Mouse (Mus musculus) hindbrain, embryonic 16.5 days (tissue): ENCODE results near the gene D430019H16Rik. TPM values are rescaled to one million over a fixed set of nuclear protein-coding genes. Genes with fewer than 3 reads are reported as not detected.
A peak's percentile ranks its signal among the peaks of the same experiment; 100 is the strongest.

Experiments
- ATAC-seq: fragments of 200-750 bp; cut with Nextera tagmentation; 2 replicates; pipeline ENCODE4 v1.8.0; 2017; ENCODE audit warnings: moderate TSS enrichment, moderate library complexity
- H3K27ac ChIP-seq: fragments of 300-500 bp; sonication (generic); 2 replicates; pipeline ENCODE4 v1.5.1; 2014; ENCODE audit warnings: low read depth, mild to moderate bottlenecking, control low read depth, low read length, moderate library complexity
- H3K27me3 ChIP-seq: fragments of 300-500 bp; sonication (generic); replicated peaks from 2 replicates; pipeline ENCODE4 v1.6.1; 2014; ENCODE audit warnings: low read length; ENCODE audit not compliant: control insufficient read depth, insufficient read depth
- H3K36me3 ChIP-seq: fragments of 300-500 bp; sonication (generic); 2 replicates; pipeline ENCODE4 v1.6.1; 2014; ENCODE audit warnings: mild to moderate bottlenecking, low read length, moderate library complexity, mixed read lengths; ENCODE audit not compliant: control insufficient read depth, insufficient read depth
- H3K4me1 ChIP-seq: fragments of 300-500 bp; sonication (generic); 2 replicates; pipeline ENCODE4 v1.6.1; 2014; ENCODE audit warnings: low read depth, low read length; ENCODE audit not compliant: control insufficient read depth, insufficient read depth
- H3K4me2 ChIP-seq: fragments of 300-500 bp; sonication (generic); 2 replicates; pipeline ENCODE4 v1.6.1; 2014; ENCODE audit warnings: mild to moderate bottlenecking, low read length, control low read depth, moderate library complexity
- H3K4me3 ChIP-seq: fragments of 300-500 bp; sonication (generic); 2 replicates; pipeline ENCODE4 v1.5.1; 2014; ENCODE audit warnings: mild to moderate bottlenecking, low read length, control low read depth, moderate library complexity
- H3K9ac ChIP-seq: fragments of 300-500 bp; sonication (generic); 2 replicates; pipeline ENCODE4 v1.6.1; 2014; ENCODE audit warnings: low read depth, mild to moderate bottlenecking, control low read depth, low read length, moderate library complexity
- H3K9me3 ChIP-seq: fragments of 300-500 bp; sonication (generic); 2 replicates; pipeline ENCODE4 v1.6.1; 2014; ENCODE audit warnings: mild to moderate bottlenecking, low read length, moderate library complexity; ENCODE audit not compliant: control insufficient read depth
- WGBS: fragments of 180-500 bp; shearing (Covaris S2); extraction: QIAGEN DNeasy Blood & Tissue Kit; methylation state at CpG from one replicate; pipeline ENCODE4 v1.1.7; 2014; 5-methylcytosine and 5-hydroxymethylcytosine counted together
- polyA plus RNA-seq: library from polyadenylated mRNA; unstranded; fragments of >200 nt; fragmentation: Nextera tagmentation; extraction: Ambion mirVana; gene quantifications from 2 replicates; pipeline ENCODE4 v1.2.1, GENCODE M21; 2015

Gene D430019H16Rik
- polyA plus RNA-seq, 1 experiment from 2014 or later: 10.8 TPM

DNA sequence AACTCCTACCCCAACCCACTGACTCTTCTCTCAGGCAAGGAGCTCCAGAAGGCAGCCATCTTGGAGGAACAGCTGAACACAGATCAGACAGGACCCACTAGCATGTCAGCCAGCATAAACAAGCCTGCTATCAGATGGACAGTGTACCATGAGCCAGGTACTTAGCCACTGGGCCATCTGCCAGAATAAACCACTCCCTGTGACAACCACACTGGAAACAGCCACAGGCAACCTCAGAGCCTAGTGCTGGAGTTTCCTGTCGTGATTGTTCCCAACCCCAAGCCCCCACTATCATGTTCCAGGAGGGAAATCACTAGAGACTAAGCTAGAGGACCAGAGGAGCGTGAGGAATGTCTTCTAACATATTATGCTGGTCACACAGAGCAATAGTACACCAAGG is 70.1 kb downstream of the D430019H16Rik start:
- Histone ChIP-seq H3K36me3 (no peaks in the 10 kb centered on the region), H3K9ac (no peak overlapping the region), H3K27ac (no peak overlapping the region), H3K9me3 (no peaks in the 10 kb centered on the region; the same call in 1 of the 2 replicates), H3K4me2 (no peak overlapping the region), H3K4me1 (no peaks in the 10 kb centered on the region), H3K27me3 (no peaks in the 10 kb centered on the region), H3K4me3 (no peak overlapping the region)
- no peak for ATAC-seq
- WGBS: 56% methylated on average over 2 of the region's 2 CpGs

DNA sequence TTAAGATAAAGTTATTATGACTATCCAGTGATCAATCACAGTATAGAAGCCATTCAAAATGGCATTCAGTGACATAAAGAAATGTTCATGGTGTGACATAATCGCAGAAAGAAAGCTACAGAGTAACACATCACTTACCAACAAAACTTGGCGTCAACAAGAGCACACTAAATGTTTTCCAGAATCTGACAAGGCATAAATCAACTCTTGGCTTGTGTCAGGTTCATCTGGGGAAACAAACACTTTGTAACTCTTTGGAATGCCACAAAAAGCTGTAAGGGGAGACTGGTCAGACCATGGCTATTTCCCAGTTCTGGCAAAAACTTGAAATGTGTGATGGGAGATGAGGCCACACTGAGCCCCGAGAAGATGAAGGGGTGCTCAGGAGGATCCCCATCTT is 72.5 kb downstream of the D430019H16Rik start:
- Histone ChIP-seq H3K4me3 (no peak overlapping the region), H3K4me1 (no peaks in the 10 kb centered on the region), H3K27me3 (no peaks in the 10 kb centered on the region), H3K9me3 (no peaks in the 10 kb centered on the region; the same call in 1 of the 2 replicates), H3K4me2 (no peak overlapping the region), H3K9ac (no peak overlapping the region), H3K27ac (peak overlapping the region; percentile 41; the same call in 1 of the 2 replicates), H3K36me3 (no peaks in the 10 kb centered on the region)
- WGBS: 77% methylated on average over 3 of the region's 3 CpGs
- no peak for ATAC-seq

DNA sequence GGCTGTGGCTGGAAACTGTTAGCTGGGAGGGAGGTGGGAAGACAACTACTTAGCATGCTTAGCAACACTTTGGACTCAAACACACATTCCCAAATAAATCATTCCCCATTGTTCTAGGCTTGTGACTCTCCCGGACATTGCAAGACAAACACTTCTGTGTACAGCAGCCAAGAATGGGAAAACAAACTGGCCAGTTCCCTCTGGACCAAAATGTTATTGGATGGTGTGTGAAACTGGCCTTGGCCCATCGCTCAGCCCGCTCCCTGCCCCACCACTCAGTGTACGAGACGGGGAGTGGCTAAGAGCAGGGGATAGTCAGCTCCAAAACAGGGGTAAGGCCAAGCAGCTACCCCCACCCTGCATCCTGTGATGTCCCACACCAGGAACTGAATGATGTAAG is 73.2 kb downstream of the D430019H16Rik start:
- ATAC-seq: peak; percentile 95
- Histone ChIP-seq H3K9me3 (no peaks in the 10 kb centered on the region; the same call in 1 of the 2 replicates), H3K4me2 (no peak overlapping the region), H3K9ac (no peak overlapping the region), H3K4me1 (peaks cover 3% of the 10 kb centered on the region; the same call in 1 of the 2 replicates), H3K4me3 (no peak overlapping the region), H3K36me3 (no peaks in the 10 kb centered on the region), H3K27ac (0 out of 2 replicates have a peak overlapping the region, but pooled peaks have one; percentile 41), H3K27me3 (no peaks in the 10 kb centered on the region)
- 42% methylated on average over 5 of the region's 5 CpGs for WGBS

DNA sequence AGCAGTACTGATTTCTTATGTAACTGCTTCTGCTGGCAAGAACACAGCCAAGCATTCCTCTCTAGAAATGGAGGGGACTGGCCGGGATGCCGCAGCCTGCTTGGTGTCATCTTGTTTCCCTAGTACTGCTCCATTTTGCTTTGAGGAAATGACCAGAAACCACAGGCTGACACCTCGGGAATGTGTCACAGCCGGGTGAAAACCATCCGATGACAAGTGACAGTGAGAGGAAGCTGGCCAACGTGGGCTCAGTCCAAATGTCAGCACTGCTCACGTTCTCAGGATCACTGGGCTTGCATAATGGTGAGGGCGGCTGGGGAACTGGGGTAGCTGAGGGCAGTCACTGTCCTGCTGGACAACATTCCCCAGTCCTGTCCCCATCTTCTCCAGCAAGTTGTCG is 75.9 kb downstream of the D430019H16Rik start:
- WGBS: 62% methylated on average over 9 of the region's 9 CpGs
- Histone ChIP-seq H3K27ac (no peak overlapping the region), H3K9me3 (no peaks in the 10 kb centered on the region), H3K27me3 (no peaks in the 10 kb centered on the region), H3K36me3 (no peaks in the 10 kb centered on the region), H3K9ac (no peak overlapping the region; the same call in 1 of the 2 replicates), H3K4me3 (no peak overlapping the region), H3K4me2 (no peak overlapping the region), H3K4me1 (peaks cover 6% of the 10 kb centered on the region)
- no peak for ATAC-seq

DNA sequence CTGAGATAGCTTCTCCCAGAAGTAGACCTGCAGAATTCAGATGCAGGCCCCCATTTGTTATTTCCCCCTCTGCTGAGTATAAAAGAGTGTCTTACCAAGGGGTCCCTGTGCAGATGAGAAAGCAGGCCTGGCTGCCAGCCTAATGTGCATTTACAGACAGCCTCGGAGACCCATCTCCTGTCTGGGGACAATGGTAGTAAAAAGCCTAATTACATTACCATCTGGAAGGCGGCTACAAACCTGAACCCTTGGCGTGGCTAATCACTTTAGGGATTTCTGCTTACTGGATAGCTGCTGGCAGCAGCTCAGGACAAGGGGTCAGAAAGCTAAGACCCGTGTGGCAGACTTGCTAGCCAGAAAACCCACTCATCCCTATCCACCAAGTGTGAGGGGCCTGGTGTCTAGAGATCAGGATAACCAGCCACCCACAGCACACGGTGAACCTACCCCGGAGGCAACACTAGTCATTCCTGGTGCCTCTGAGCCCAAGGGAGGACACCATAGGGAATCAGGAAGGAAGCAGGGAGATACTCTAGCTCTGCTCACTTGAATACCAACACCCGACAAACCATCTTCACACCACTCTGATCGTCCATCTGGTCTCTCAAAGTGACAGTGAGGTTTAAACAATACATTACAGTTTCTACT is 78.2 kb downstream of the D430019H16Rik start:
- H3K36me3 ChIP-seq: no peaks in the 10 kb centered on the region
- ATAC-seq: peak; percentile 65
- WGBS: 26% methylated on average over 8 of the region's 8 CpGs
- H3K27ac ChIP-seq: no peak overlapping the region
- no peak overlapping the region for H3K4me3 ChIP-seq
- peaks cover 10% of the 10 kb centered on the region for H3K4me1 ChIP-seq
- no peak overlapping the region for H3K4me2 ChIP-seq
- no peaks in the 10 kb centered on the region for H3K9me3 ChIP-seq
- H3K27me3 ChIP-seq: no peaks in the 10 kb centered on the region
- H3K9ac ChIP-seq: no peak overlapping the region

DNA sequence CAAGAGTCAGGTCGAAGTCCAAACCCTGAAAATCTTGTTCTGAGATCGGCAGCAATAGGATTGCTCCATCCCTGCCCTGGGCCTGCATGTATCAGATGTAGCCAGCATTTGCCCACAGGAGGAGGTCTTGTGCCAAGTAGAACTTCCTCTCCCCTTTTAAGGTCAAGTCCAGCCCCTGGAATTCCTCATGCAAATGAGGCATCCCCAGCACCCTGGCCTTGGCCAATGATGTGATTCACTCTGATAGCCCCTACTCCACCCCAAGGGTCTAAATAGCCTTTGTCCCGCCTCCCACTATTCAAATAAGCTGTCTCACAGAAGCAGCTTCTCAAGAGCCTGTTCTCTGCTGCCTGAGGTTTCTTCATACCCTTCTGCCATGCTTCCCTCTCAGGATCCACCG is 81.2 kb downstream of the D430019H16Rik start:
- H3K4me1 ChIP-seq: peaks cover 10% of the 10 kb centered on the region
- WGBS: 94% methylated on average over 4 of the region's 4 CpGs
- no peak for ATAC-seq

DNA sequence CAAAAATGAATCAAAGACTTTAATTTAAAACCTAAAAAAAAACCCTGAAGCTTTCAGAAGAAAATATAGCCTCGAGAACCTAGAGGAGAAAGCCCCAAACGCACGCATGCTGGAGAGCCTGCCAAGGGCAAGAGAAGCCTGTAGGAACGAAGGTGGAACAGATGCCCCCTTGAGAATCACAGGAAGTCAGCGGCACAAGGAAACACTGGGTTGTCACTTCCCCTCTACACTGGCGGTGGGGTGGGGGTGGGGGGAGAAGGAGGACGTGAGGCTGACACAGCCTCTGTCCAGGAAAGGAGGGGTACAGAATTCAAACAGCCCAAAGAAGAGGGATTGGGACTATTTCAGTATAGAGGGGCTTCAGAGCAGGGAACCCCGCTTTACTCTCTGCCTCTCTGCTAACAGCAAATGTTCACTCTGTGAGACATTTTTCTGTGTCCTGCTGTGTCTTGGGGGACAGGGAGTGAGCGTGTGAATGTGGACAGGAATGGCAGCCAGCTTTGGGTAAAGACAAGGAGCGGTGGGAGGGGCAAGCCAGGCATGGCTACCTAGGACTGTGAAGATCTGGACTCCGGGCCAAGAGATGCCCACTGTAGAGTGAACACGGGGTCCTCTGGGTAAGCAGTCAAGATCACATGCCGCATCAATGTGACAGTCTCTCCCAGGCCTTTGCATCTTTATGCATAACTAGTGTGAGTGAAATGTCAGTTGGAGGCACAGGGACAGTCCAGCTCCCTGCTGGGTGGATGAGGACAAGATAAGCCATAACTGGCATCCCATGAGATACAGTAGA is 82.5 kb downstream of the D430019H16Rik start:
- Histone ChIP-seq H3K27ac (no peak overlapping the region), H3K9me3 (no peaks in the 10 kb centered on the region), H3K4me2 (no peak overlapping the region), H3K4me3 (no peak overlapping the region), H3K27me3 (no peaks in the 10 kb centered on the region), H3K4me1 (peaks cover 10% of the 10 kb centered on the region), H3K9ac (no peak overlapping the region), H3K36me3 (no peaks in the 10 kb centered on the region)
- peak; percentile 47; the same call in 1 of the 2 replicates for ATAC-seq
- 65% methylated on average over 13 of the region's 13 CpGs for WGBS

More for the DNA sequence above, 81.2 kb downstream of the D430019H16Rik start:
- no peaks in the 10 kb centered on the region for H3K27me3 ChIP-seq
- no peak overlapping the region for H3K4me3 ChIP-seq
- no peaks in the 10 kb centered on the region for H3K9me3 ChIP-seq
- no peak overlapping the region for H3K27ac ChIP-seq
- H3K9ac ChIP-seq: no peak overlapping the region
- H3K36me3 ChIP-seq: no peaks in the 10 kb centered on the region
- no peak overlapping the region for H3K4me2 ChIP-seq

DNA sequence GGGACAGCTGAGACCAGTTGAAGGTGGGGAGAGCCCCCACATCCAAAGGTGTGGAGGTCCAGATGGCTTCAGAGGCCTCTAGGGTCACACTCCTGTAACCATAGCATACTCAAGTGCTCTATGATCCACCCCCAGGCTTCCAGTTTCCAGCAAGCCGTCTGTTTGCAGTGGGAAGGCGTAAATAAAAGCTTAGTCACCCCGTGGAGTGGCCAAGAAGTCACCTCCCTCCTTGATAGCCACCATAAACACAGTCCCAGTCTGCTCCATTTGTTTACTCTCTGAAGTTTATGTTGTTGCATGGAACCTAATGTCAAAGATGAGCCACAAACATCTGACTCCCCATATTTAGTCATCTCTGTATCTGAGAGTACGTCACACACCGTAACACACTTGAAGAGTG is 83.5 kb downstream of the D430019H16Rik start:
- Histone ChIP-seq H3K4me3 (no peak overlapping the region), H3K27ac (no peak overlapping the region), H3K4me2 (no peak overlapping the region), H3K4me1 (peaks cover 4% of the 10 kb centered on the region), H3K9ac (no peak overlapping the region), H3K27me3 (no peaks in the 10 kb centered on the region), H3K36me3 (no peaks in the 10 kb centered on the region), H3K9me3 (no peaks in the 10 kb centered on the region)
- ATAC-seq: no peak
- WGBS: 73% methylated on average over 5 of the region's 5 CpGs

DNA sequence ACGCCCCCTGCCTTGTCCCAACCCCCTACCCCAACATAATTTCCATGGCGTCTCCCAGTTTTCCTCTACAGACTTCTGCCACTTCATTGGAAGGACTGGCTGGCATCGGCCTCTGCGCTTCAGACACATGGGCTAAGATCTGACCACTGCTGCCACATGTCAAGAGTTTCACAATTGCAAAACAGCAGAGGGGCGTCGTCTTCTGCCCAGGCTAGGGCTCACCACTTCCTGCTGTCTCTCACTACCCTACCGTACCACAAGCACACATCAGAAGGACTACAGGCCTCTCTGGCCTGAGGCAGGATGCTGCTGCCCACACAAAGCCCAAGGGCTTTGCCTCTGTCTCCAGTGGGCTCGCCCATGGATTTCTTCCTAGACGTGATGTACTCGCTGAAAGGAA is 86.0 kb downstream of the D430019H16Rik start:
- H3K9ac ChIP-seq: no peak overlapping the region
- no peaks in the 10 kb centered on the region for H3K9me3 ChIP-seq
- no peak overlapping the region for H3K4me2 ChIP-seq
- no peak for ATAC-seq
- H3K27me3 ChIP-seq: no peaks in the 10 kb centered on the region
- no peaks in the 10 kb centered on the region for H3K36me3 ChIP-seq
- H3K27ac ChIP-seq: no peak overlapping the region
- WGBS: 91% methylated on average over 10 of the region's 10 CpGs
- no peak overlapping the region for H3K4me3 ChIP-seq
- peaks cover 4% of the 10 kb centered on the region; the same call in 1 of the 2 replicates for H3K4me1 ChIP-seq
